Mouse (Mus musculus): ENCODE data around the gene Asb16. TPM values are rescaled to one million over a fixed set of nuclear protein-coding genes. Genes with fewer than 3 reads are reported as not detected.
A peak's percentile ranks its signal among the peaks of the same experiment; 100 is the strongest.

The Asb16 gene
- polyA plus RNA-seq, 1 experiment from 2014 or later, result 0.23 TPM

DNA sequence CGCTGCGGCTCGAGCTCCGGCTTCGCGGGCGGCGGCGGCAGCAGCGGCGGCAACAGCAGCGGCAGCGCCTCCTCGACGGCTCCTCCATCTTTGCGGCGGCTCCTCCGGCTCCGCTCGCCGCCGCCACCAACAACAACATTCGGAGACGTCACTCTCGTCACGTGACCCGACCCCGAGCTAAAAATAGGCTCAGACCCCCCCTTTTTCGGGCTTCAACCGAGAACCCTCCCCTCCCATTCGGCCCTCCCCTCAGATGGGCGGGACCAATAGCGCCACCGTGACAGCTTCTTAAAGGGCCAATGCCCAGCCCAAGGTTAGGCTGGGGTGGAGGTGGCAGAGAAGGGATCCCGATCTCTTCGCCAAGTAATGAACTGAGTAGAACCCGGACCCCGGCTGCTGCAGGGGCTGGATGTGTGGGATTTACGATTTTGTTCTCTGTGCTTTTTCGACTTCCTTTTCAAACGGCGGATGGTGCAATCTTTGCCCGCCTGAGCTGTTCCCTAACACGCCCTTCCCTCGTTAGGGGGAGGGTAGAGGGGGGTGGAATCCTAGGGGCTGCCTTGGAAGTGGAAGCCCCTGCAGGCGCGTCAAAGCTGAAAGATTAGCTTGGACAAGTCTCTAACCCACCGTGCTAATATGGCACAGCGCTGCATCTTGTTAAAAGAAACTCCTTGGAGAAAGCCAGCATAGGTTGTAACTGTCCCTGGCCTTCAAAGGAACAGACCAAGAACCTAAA, 38.4 kb upstream of the Asb16 start, which contains the start of gene Hdac5:
Hdac5 (minus strand) TSS at position 161 of the 736 bp plus-strand sequence.
- no peaks in the 10 kb centered on the region for H3K9me3 ChIP-seq (replicated peaks; ENCODE audit: control insufficient read depth, low read length)
- H3K9ac ChIP-seq (ENCODE audit: low read depth, low read length), result peak within 1 kb of the TSS; percentile 93
- no peaks in the 10 kb centered on the region for H3K36me3 ChIP-seq (ENCODE audit: control insufficient read depth, insufficient read depth, low read length)
- peak within 1 kb of the TSS; percentile 98 for H3K4me3 ChIP-seq (ENCODE audit: low read depth, low read length)
- H3K27me3 ChIP-seq (ENCODE audit: control insufficient read depth, insufficient read depth, low read length), result no peaks in the 10 kb centered on the region
- ATAC-seq (replicated peaks; ENCODE audit: insufficient number of reproducible peaks, low FRiP score, low TSS enrichment), result peak; percentile 87
- under 1% methylated on average over 49 of the region's 49 CpGs for WGBS (ENCODE audit: insufficient replicate concordance)
- H3K4me2 ChIP-seq, result peak within 1 kb of the TSS; percentile 93
- peak within 1 kb of the TSS; percentile 86 for H3K27ac ChIP-seq (ENCODE audit: low read depth, low read length)
- H3K4me1 ChIP-seq (ENCODE audit: control insufficient read depth, insufficient read depth, low read length), result peaks cover 43% of the 10 kb centered on the region

DNA sequence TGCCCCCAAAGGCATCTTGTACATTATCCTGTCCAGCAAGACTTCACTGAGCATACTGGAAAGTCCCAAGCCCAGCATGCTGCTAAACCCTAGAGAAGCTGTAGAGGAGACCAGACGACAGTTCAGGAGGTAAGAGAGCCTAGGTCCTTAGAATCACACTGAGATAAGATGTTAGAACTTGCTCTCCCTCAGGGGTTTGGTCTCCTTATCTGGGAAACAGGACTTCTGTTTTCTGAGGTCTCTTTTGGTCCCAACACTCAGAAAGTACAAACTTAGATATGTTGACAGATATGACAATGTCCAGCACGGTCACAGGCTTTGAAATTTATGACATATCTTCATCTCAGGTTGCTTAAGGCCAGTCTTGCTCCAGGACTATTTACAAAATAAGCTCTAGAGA, 32.5 kb upstream of the Asb16 start:
- H3K4me3 ChIP-seq (ENCODE audit: low read depth, low read length), result no peak overlapping the region
- H3K9ac ChIP-seq (ENCODE audit: low read depth, low read length), result no peak overlapping the region
- no peaks in the 10 kb centered on the region for H3K4me1 ChIP-seq (ENCODE audit: control insufficient read depth, insufficient read depth, low read length)
- no peaks in the 10 kb centered on the region for H3K27me3 ChIP-seq (ENCODE audit: control insufficient read depth, insufficient read depth, low read length)
- 26% methylated on average over 2 of the region's 2 CpGs for WGBS (ENCODE audit: insufficient replicate concordance)
- no peaks in the 10 kb centered on the region for H3K36me3 ChIP-seq (ENCODE audit: control insufficient read depth, insufficient read depth, low read length)
- no peaks in the 10 kb centered on the region for H3K9me3 ChIP-seq (replicated peaks; ENCODE audit: control insufficient read depth, low read length)
- no peak overlapping the region for H3K27ac ChIP-seq (ENCODE audit: low read depth, low read length)
- no peak for ATAC-seq (replicated peaks; ENCODE audit: insufficient number of reproducible peaks, low FRiP score, low TSS enrichment)
- H3K4me2 ChIP-seq, result no peak overlapping the region

- Histone ChIP-seq H3K4me2 (no peak overlapping the region), H3K9ac (ENCODE audit: low read depth, low read length) (no peak overlapping the region), H3K36me3 (ENCODE audit: control insufficient read depth, insufficient read depth, low read length) (no peaks in the 10 kb centered on the region), H3K9me3 (replicated peaks; ENCODE audit: control insufficient read depth, low read length) (no peaks in the 10 kb centered on the region), H3K27me3 (ENCODE audit: control insufficient read depth, insufficient read depth, low read length) (no peaks in the 10 kb centered on the region), H3K4me1 (ENCODE audit: control insufficient read depth, insufficient read depth, low read length) (peaks cover 9% of the 10 kb centered on the region; the same call in 1 of the 2 replicates), H3K27ac (ENCODE audit: low read depth, low read length) (no peak overlapping the region), H3K4me3 (ENCODE audit: low read depth, low read length) (no peak overlapping the region)
- no peak for ATAC-seq (replicated peaks; ENCODE audit: insufficient number of reproducible peaks, low FRiP score, low TSS enrichment)
- WGBS (ENCODE audit: insufficient replicate concordance), result 80% methylated on average over 6 of the region's 6 CpGs
Measured at GRCm38 (mm10) chr11:102240636-102241035, 27.9 kb upstream of the Asb16 start.

DNA sequence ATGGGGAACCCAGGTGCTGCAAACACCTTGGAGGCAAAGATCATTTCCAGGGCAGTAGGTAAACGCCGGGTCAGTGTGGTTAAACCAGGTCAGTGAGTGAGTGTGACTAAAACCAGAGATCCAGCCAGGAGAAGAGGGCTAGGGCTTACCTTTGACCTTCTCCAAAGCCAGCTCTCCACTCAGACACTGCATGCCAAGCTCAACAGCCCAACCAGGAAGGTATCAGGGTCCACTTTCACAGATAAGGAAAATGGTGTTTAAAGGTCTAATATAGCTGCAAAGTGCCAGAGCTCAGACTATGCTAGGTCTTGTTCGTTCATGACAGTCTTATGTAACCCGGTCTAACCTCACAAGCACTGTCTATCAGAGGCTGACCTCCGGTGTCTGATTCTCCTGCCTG, 27.3 kb upstream of the Asb16 start:
- H3K27me3 ChIP-seq (ENCODE audit: control insufficient read depth, insufficient read depth, low read length), result no peaks in the 10 kb centered on the region
- H3K27ac ChIP-seq (ENCODE audit: low read depth, low read length), result no peak overlapping the region
- no peaks in the 10 kb centered on the region for H3K9me3 ChIP-seq (replicated peaks; ENCODE audit: control insufficient read depth, low read length)
- no peak overlapping the region for H3K4me3 ChIP-seq (ENCODE audit: low read depth, low read length)
- no peaks in the 10 kb centered on the region for H3K36me3 ChIP-seq (ENCODE audit: control insufficient read depth, insufficient read depth, low read length)
- no peak overlapping the region for H3K4me2 ChIP-seq
- H3K9ac ChIP-seq (ENCODE audit: low read depth, low read length), result no peak overlapping the region
- WGBS (ENCODE audit: insufficient replicate concordance), result 66% methylated on average over 5 of the region's 5 CpGs
- no peak for ATAC-seq (replicated peaks; ENCODE audit: insufficient number of reproducible peaks, low FRiP score, low TSS enrichment)
- H3K4me1 ChIP-seq (ENCODE audit: control insufficient read depth, insufficient read depth, low read length), result peaks cover 9% of the 10 kb centered on the region; the same call in 1 of the 2 replicates

- Histone ChIP-seq H3K9ac (ENCODE audit: low read depth, low read length) (no peak overlapping the region), H3K4me1 (ENCODE audit: control insufficient read depth, insufficient read depth, low read length) (peaks cover 9% of the 10 kb centered on the region; the same call in 1 of the 2 replicates), H3K4me2 (no peak overlapping the region), H3K4me3 (ENCODE audit: low read depth, low read length) (no peak overlapping the region), H3K36me3 (ENCODE audit: control insufficient read depth, insufficient read depth, low read length) (no peaks in the 10 kb centered on the region), H3K27me3 (ENCODE audit: control insufficient read depth, insufficient read depth, low read length) (no peaks in the 10 kb centered on the region), H3K9me3 (replicated peaks; ENCODE audit: control insufficient read depth, low read length) (no peaks in the 10 kb centered on the region), H3K27ac (ENCODE audit: low read depth, low read length) (no peak overlapping the region)
- ATAC-seq (replicated peaks; ENCODE audit: insufficient number of reproducible peaks, low FRiP score, low TSS enrichment), result no peak
- 48% methylated on average over 5 of the region's 5 CpGs for WGBS (ENCODE audit: insufficient replicate concordance)
Measured at GRCm38 (mm10) chr11:102241874-102242273, 26.7 kb upstream of the Asb16 start.

- Histone ChIP-seq H3K9me3 (replicated peaks; ENCODE audit: control insufficient read depth, low read length) (no peaks in the 10 kb centered on the region), H3K4me3 (ENCODE audit: low read depth, low read length) (peak overlapping the region; percentile 40), H3K9ac (ENCODE audit: low read depth, low read length) (peak overlapping the region; percentile 74), H3K4me1 (ENCODE audit: control insufficient read depth, insufficient read depth, low read length) (peaks cover 16% of the 10 kb centered on the region), H3K27ac (ENCODE audit: low read depth, low read length) (no peak overlapping the region), H3K36me3 (ENCODE audit: control insufficient read depth, insufficient read depth, low read length) (no peaks in the 10 kb centered on the region), H3K4me2 (peak overlapping the region; percentile 81), H3K27me3 (ENCODE audit: control insufficient read depth, insufficient read depth, low read length) (no peaks in the 10 kb centered on the region)
- 1% methylated on average over 32 of the region's 32 CpGs for WGBS (ENCODE audit: insufficient replicate concordance)
- ATAC-seq (replicated peaks; ENCODE audit: insufficient number of reproducible peaks, low FRiP score, low TSS enrichment), result peak; percentile 37; the same call in 1 of the 2 replicates
Measured at GRCm38 (mm10) chr11:102244926-102245449, 23.6 kb upstream of the Asb16 start.

- Histone ChIP-seq H3K9ac (ENCODE audit: low read depth, low read length) (no peak overlapping the region; the same call in 1 of the 2 replicates), H3K4me3 (ENCODE audit: low read depth, low read length) (peak overlapping the region; percentile 40; the same call in 1 of the 2 replicates), H3K9me3 (replicated peaks; ENCODE audit: control insufficient read depth, low read length) (no peaks in the 10 kb centered on the region), H3K4me1 (ENCODE audit: control insufficient read depth, insufficient read depth, low read length) (peaks cover 16% of the 10 kb centered on the region), H3K36me3 (ENCODE audit: control insufficient read depth, insufficient read depth, low read length) (no peaks in the 10 kb centered on the region), H3K4me2 (peak overlapping the region; percentile 81), H3K27ac (ENCODE audit: low read depth, low read length) (no peak overlapping the region), H3K27me3 (ENCODE audit: control insufficient read depth, insufficient read depth, low read length) (no peaks in the 10 kb centered on the region)
- ATAC-seq (replicated peaks; ENCODE audit: insufficient number of reproducible peaks, low FRiP score, low TSS enrichment), result no peak
- 62% methylated on average over 14 of the region's 14 CpGs for WGBS (ENCODE audit: insufficient replicate concordance)
Measured at GRCm38 (mm10) chr11:102245581-102246272, 22.8 kb upstream of the Asb16 start.

- Histone ChIP-seq H3K27me3 (ENCODE audit: control insufficient read depth, insufficient read depth, low read length) (no peaks in the 10 kb centered on the region), H3K9ac (ENCODE audit: low read depth, low read length) (no peak overlapping the region), H3K9me3 (replicated peaks; ENCODE audit: control insufficient read depth, low read length) (no peaks in the 10 kb centered on the region), H3K36me3 (ENCODE audit: control insufficient read depth, insufficient read depth, low read length) (no peaks in the 10 kb centered on the region), H3K4me2 (no peak overlapping the region), H3K4me3 (ENCODE audit: low read depth, low read length) (no peak overlapping the region), H3K4me1 (ENCODE audit: control insufficient read depth, insufficient read depth, low read length) (peaks cover 16% of the 10 kb centered on the region), H3K27ac (ENCODE audit: low read depth, low read length) (no peak overlapping the region)
- no peak for ATAC-seq (replicated peaks; ENCODE audit: insufficient number of reproducible peaks, low FRiP score, low TSS enrichment)
- 90% methylated on average over 6 of the region's 6 CpGs for WGBS (ENCODE audit: insufficient replicate concordance)
Measured at GRCm38 (mm10) chr11:102246273-102246635, 22.3 kb upstream of the Asb16 start.

Measured in heart, embryonic 11.5 days (tissue).